Mouse (Mus musculus): Measurements from ENCODE around the gene Pde4d. TPM values are rescaled to one million over a fixed set of nuclear protein-coding genes. Genes with fewer than 3 reads are reported as not detected.

The Pde4d gene
- polyA plus RNA-seq, 1 experiment from 2014 or later: 19.0 TPM

GRCm38 (mm10) chr13:109652631-109653030, 1202.9 kb downstream of the Pde4d start:
- Histone ChIP-seq H3K36me3 (ENCODE audit: control insufficient read depth, insufficient read depth, low read length) (no peaks in the 10 kb centered on the region), H3K9ac (ENCODE audit: low read depth, low read length) (no peak overlapping the region), H3K9me3 (ENCODE audit: control insufficient read depth, low read length) (no peaks in the 10 kb centered on the region), H3K4me2 (no peak overlapping the region), H3K4me3 (ENCODE audit: low read depth, low read length) (no peak overlapping the region), H3K4me1 (replicated peaks; ENCODE audit: control insufficient read depth, insufficient read depth, low read length) (peaks cover 49% of the 10 kb centered on the region), H3K27ac (ENCODE audit: low read depth, low read length) (peak overlapping the region; percentile 68; the same call in 1 of the 2 replicates), H3K27me3 (replicated peaks; ENCODE audit: control insufficient read depth, insufficient read depth, low read length) (no peaks in the 10 kb centered on the region)
- WGBS: 51% methylated on average over 7 of the region's 7 CpGs
- ATAC-seq (replicated peaks; ENCODE audit: low FRiP score) (no peak), DNase-seq (ENCODE audit: low spot score) (no peak)

DNA sequence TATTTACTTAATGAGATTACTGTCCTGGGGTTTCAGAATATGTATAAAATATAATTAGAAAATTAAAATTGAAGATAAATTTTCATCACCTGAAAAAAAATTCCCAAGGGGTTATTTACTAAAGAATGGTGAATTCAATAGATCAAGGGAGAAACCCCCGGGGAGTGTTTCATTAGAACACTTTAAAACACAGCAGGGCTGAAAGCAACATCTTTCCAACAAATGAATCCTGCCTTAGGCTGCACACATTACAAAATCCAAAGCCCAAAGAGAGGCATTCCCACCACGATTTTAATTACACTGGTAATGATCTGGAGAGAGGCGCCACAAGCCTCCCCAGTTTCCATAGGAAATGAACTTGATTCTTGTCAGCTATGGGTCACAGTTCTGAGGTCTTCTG, 1205.6 kb downstream of the Pde4d start:
- no peak overlapping the region for H3K4me2 ChIP-seq
- H3K27me3 ChIP-seq (replicated peaks; ENCODE audit: control insufficient read depth, insufficient read depth, low read length): no peaks in the 10 kb centered on the region
- peaks cover 37% of the 10 kb centered on the region for H3K4me1 ChIP-seq (replicated peaks; ENCODE audit: control insufficient read depth, insufficient read depth, low read length)
- no peaks in the 10 kb centered on the region for H3K9me3 ChIP-seq (ENCODE audit: control insufficient read depth, low read length)
- DNase-seq (ENCODE audit: low spot score) (no peak), ATAC-seq (replicated peaks; ENCODE audit: low FRiP score) (no peak)
- H3K9ac ChIP-seq (ENCODE audit: low read depth, low read length): no peak overlapping the region
- no peak overlapping the region for H3K27ac ChIP-seq (ENCODE audit: low read depth, low read length)
- no peak overlapping the region for H3K4me3 ChIP-seq (ENCODE audit: low read depth, low read length)
- 80% methylated on average over 3 of the region's 3 CpGs for WGBS
- H3K36me3 ChIP-seq (ENCODE audit: control insufficient read depth, insufficient read depth, low read length): no peaks in the 10 kb centered on the region

GRCm38 (mm10) chr13:109659103-109659502, 1209.4 kb downstream of the Pde4d start:
- no peak overlapping the region for H3K9ac ChIP-seq (ENCODE audit: low read depth, low read length)
- no peak overlapping the region for H3K27ac ChIP-seq (ENCODE audit: low read depth, low read length)
- WGBS: 47% methylated on average over 6 of the region's 6 CpGs
- no peak overlapping the region for H3K4me2 ChIP-seq
- no peak overlapping the region for H3K4me3 ChIP-seq (ENCODE audit: low read depth, low read length)
- H3K9me3 ChIP-seq (ENCODE audit: control insufficient read depth, low read length): no peaks in the 10 kb centered on the region
- peaks cover 13% of the 10 kb centered on the region for H3K4me1 ChIP-seq (replicated peaks; ENCODE audit: control insufficient read depth, insufficient read depth, low read length)
- ATAC-seq (replicated peaks; ENCODE audit: low FRiP score) (0 out of 2 replicates have a peak, but pooled peaks have one; percentile 19), DNase-seq (ENCODE audit: low spot score) (no peak)
- H3K36me3 ChIP-seq (ENCODE audit: control insufficient read depth, insufficient read depth, low read length): no peaks in the 10 kb centered on the region
- H3K27me3 ChIP-seq (replicated peaks; ENCODE audit: control insufficient read depth, insufficient read depth, low read length): no peaks in the 10 kb centered on the region

DNA sequence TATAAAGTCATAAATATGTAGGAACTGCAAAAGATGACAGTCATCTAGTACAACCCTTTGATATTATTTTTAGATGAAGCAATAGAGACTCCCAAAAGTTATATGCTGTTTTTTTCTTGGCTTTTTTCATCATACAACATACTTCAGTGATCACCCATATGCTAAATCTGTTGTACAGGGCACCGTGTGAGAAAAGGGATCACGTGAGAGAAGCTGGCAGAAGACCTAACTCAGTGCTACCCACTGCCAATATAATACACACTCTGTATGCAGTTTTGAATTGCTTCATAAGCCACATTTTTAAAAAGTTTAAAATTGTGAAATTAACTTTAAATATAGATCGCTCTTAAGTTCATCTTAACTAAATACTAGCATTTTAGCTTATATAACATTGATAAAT, 1211.6 kb downstream of the Pde4d start:
- WGBS: 89% methylated on average over 3 of the region's 3 CpGs
- Histone ChIP-seq H3K27me3 (replicated peaks; ENCODE audit: control insufficient read depth, insufficient read depth, low read length) (no peaks in the 10 kb centered on the region), H3K4me3 (ENCODE audit: low read depth, low read length) (no peak overlapping the region), H3K4me2 (no peak overlapping the region), H3K9me3 (ENCODE audit: control insufficient read depth, low read length) (no peaks in the 10 kb centered on the region), H3K4me1 (replicated peaks; ENCODE audit: control insufficient read depth, insufficient read depth, low read length) (peaks cover 27% of the 10 kb centered on the region), H3K36me3 (ENCODE audit: control insufficient read depth, insufficient read depth, low read length) (no peaks in the 10 kb centered on the region), H3K9ac (ENCODE audit: low read depth, low read length) (no peak overlapping the region), H3K27ac (ENCODE audit: low read depth, low read length) (no peak overlapping the region)
- no peak for ATAC-seq (replicated peaks; ENCODE audit: low FRiP score)
- DNase-seq (ENCODE audit: low spot score): no peak

DNA sequence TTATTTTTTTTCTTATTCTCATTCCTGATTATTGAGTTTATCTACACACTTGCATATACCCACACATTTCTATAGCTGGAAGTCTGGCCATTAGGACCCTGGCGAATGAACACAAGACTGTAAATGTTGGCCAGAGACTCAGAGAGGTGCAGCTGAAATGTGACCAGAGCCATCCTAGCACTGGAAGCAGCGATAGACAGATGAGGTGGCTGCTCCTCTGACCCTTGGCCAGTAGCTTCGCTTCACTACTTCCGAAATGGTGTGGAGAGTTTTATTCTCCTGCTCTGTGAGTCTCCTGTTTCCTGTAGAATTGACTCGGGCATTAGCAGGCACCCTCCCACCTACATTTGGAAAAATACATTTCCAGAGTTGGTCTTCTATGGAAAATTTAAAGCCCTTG, 1212.4 kb downstream of the Pde4d start:
- DNase-seq (ENCODE audit: low spot score) (no peak), ATAC-seq (replicated peaks; ENCODE audit: low FRiP score) (no peak)
- Histone ChIP-seq H3K36me3 (ENCODE audit: control insufficient read depth, insufficient read depth, low read length) (no peaks in the 10 kb centered on the region), H3K27ac (ENCODE audit: low read depth, low read length) (no peak overlapping the region), H3K27me3 (replicated peaks; ENCODE audit: control insufficient read depth, insufficient read depth, low read length) (no peaks in the 10 kb centered on the region), H3K4me3 (ENCODE audit: low read depth, low read length) (no peak overlapping the region), H3K4me2 (no peak overlapping the region), H3K9ac (ENCODE audit: low read depth, low read length) (no peak overlapping the region), H3K4me1 (replicated peaks; ENCODE audit: control insufficient read depth, insufficient read depth, low read length) (peaks cover 29% of the 10 kb centered on the region), H3K9me3 (ENCODE audit: control insufficient read depth, low read length) (no peaks in the 10 kb centered on the region)
- WGBS: 58% methylated on average over 5 of the region's 5 CpGs

DNA sequence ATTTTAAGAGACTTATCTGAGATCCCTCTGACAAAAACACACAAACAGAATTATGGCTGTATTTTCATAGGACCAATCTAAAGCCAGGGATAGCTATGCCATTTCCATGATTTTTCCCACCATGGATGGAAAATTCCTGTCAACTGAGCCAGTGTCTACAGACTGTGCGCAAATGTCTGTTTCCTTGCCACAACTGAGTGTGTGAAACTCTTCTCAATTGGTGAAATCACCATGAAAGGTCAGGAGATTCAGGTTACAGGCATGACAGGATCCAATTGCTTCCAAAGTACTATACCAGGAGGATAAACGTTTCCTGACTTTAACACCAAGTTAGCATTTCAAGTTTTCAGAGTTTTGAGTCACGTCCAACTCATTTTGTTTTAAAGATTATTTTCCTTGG, 1213.0 kb downstream of the Pde4d start:
- Histone ChIP-seq H3K27ac (ENCODE audit: low read depth, low read length) (no peak overlapping the region), H3K9me3 (ENCODE audit: control insufficient read depth, low read length) (no peaks in the 10 kb centered on the region), H3K4me1 (replicated peaks; ENCODE audit: control insufficient read depth, insufficient read depth, low read length) (peaks cover 26% of the 10 kb centered on the region), H3K4me2 (no peak overlapping the region), H3K9ac (ENCODE audit: low read depth, low read length) (no peak overlapping the region), H3K4me3 (ENCODE audit: low read depth, low read length) (no peak overlapping the region), H3K27me3 (replicated peaks; ENCODE audit: control insufficient read depth, insufficient read depth, low read length) (no peaks in the 10 kb centered on the region), H3K36me3 (ENCODE audit: control insufficient read depth, insufficient read depth, low read length) (no peaks in the 10 kb centered on the region)
- DNase-seq (ENCODE audit: low spot score) (no peak), ATAC-seq (replicated peaks; ENCODE audit: low FRiP score) (no peak)
- WGBS: 67% methylated on average over 3 of the region's 3 CpGs

DNA sequence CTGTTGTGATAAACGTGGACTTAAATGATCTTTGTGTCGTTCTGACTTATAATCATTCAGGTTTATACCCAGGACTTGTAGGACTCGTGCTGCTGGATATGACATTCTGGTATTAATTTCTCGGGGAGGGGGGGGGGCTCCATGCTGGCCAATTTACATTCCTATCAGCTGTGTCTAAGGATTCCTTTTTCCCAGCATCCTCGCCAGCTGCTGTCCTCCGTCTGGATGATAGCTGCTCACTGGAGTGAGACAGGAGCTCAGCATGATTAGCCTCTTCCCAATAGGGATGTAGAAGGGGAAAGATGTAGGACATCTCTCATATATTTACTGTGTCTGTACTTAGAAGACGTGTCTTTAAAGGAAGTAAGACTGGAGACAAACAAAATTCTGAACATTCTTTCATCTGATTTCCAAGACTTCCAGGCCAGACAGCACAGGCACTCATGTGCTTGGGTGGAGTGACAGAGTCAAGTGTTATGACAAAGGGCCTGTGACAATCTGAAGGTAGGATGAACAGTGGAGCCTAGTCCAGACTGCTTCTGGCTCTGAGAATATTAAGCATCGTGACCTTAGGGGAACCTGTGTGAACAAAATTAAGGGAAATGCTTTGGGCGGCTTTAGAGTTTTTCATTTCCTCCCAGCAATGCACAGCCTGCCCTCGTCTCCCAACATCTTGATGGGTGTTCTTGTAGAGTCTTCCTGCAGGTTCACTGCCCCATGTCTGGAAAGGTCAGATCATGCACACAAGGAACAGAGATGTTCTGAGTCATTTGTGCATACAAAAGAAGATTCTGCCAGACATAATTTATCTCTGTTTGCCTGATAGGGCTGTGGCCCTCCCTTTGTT, 1215.4 kb downstream of the Pde4d start:
- DNase-seq (ENCODE audit: low spot score) (no peak), ATAC-seq (replicated peaks; ENCODE audit: low FRiP score) (peak; percentile 56)
- no peaks in the 10 kb centered on the region for H3K27me3 ChIP-seq (replicated peaks; ENCODE audit: control insufficient read depth, insufficient read depth, low read length)
- peaks cover 36% of the 10 kb centered on the region for H3K4me1 ChIP-seq (replicated peaks; ENCODE audit: control insufficient read depth, insufficient read depth, low read length)
- no peak overlapping the region for H3K4me3 ChIP-seq (ENCODE audit: low read depth, low read length)
- no peaks in the 10 kb centered on the region for H3K9me3 ChIP-seq (ENCODE audit: control insufficient read depth, low read length)
- peak overlapping the region; percentile 45 for H3K4me2 ChIP-seq
- H3K36me3 ChIP-seq (ENCODE audit: control insufficient read depth, insufficient read depth, low read length): no peaks in the 10 kb centered on the region
- H3K9ac ChIP-seq (ENCODE audit: low read depth, low read length): peak overlapping the region; percentile 9; the same call in 1 of the 2 replicates
- WGBS: 58% methylated on average over 10 of the region's 10 CpGs
- peak overlapping the region; percentile 81 for H3K27ac ChIP-seq (ENCODE audit: low read depth, low read length)

DNA sequence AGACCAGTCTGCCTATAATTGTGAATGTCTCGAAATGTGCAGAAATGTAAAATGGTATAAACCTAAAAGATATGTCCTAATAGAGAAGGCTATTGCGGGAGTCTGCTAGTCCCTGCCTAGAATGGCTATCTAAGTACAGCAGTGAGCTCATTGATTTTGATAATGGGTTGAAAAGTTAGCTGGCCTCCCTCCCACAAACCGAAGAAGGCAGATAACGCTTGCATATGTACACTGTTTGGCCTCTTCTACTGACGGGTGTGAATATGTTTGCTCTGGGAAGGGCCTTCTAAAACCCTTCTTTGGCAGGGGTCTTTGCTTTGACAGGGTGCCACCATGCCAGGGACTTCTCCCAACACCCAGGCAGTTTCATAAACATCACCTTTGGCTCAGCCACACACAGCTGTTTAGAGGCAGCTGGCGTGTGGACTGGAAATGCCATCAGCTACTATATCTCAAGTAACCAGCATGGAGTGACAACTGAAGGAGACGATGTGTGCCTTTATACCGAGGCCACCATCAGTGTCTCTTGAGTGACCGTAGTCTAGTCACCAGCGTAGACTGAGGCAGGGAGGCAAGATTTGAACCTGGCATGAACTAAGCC, 1216.2 kb downstream of the Pde4d start:
- no peak overlapping the region for H3K4me3 ChIP-seq (ENCODE audit: low read depth, low read length)
- no peak for DNase-seq (ENCODE audit: low spot score)
- H3K4me1 ChIP-seq (replicated peaks; ENCODE audit: control insufficient read depth, insufficient read depth, low read length): peaks cover 40% of the 10 kb centered on the region

More for the DNA sequence above, 1216.2 kb downstream of the Pde4d start:
- peak overlapping the region; percentile 81 for H3K27ac ChIP-seq (ENCODE audit: low read depth, low read length)
- no peaks in the 10 kb centered on the region for H3K36me3 ChIP-seq (ENCODE audit: control insufficient read depth, insufficient read depth, low read length)
- 31% methylated on average over 10 of the region's 10 CpGs for WGBS
- no peaks in the 10 kb centered on the region for H3K27me3 ChIP-seq (replicated peaks; ENCODE audit: control insufficient read depth, insufficient read depth, low read length)
- H3K4me2 ChIP-seq: peak overlapping the region; percentile 45
- no peaks in the 10 kb centered on the region for H3K9me3 ChIP-seq (ENCODE audit: control insufficient read depth, low read length)
- peak; percentile 96 for ATAC-seq (replicated peaks; ENCODE audit: low FRiP score)
- H3K9ac ChIP-seq (ENCODE audit: low read depth, low read length): peak overlapping the region; percentile 15; the same call in 1 of the 2 replicates
